Mouse (Mus musculus): Measurements from ENCODE around the gene Ints6. TPM values are rescaled to one million over a fixed set of nuclear protein-coding genes. Genes with fewer than 3 reads are reported as not detected.

The Ints6 gene
- polyA plus RNA-seq, 1 experiment = 7.2 TPM

DNA sequence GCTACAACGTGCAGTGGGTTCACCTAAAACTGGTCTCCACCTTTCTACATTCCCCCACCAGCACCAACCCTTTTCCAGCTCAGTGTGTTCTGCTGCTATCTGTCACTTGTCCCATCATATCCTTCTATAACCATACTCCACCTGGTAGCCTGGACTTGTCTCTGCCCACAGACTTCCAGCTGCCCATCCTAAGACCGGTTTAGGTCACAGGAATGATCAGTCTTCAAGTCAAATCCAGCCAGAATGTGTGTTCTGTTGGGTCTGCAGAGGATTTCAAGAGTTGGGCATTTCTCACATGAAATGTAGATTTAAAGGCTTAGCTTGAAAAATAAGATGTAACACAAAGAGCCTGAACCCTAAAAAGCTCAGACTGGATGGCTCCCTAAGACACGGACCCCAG, 87.3 kb downstream of the Ints6 start:
- H3K27me3 ChIP-seq (ENCODE audit: control insufficient read depth, insufficient read depth, insufficient read length) = no peaks in the 10 kb centered on the region
- TF ChIP-seq SRF (IDR thresholded peaks at IDR 0.05; ENCODE audit: control insufficient read depth, insufficient read length, low read depth) = no peak
- no peak for TF ChIP-seq REST (IDR thresholded peaks at IDR 0.05; ENCODE audit: insufficient read depth, insufficient read length)
- no peak for TF ChIP-seq TCF12 (IDR thresholded peaks at IDR 0.05; ENCODE audit: insufficient read depth, poor library complexity, severe bottlenecking)
- no peak for TF ChIP-seq USF1 (IDR thresholded peaks at IDR 0.05; ENCODE audit: low read depth)
- TF ChIP-seq POLR2A (IDR thresholded peaks at IDR 0.05; ENCODE audit: insufficient read length, low read depth) = no peak
- no peak for TF ChIP-seq MYOD1 (IDR thresholded peaks at IDR 0.05; ENCODE audit: control insufficient read depth in 1 of 3, insufficient read length in 2 of 3, low read depth in 2 of 3)
- TF ChIP-seq MYOG (IDR thresholded peaks at IDR 0.05; ENCODE audit: control insufficient read depth in 1 of 3, insufficient read depth in 1 of 3, insufficient read length in 2 of 3, low read depth in 2 of 3) = no peak
- TF ChIP-seq CEBPB (IDR thresholded peaks at IDR 0.05; ENCODE audit: insufficient read depth, poor library complexity, severe bottlenecking) = no peak
- TF ChIP-seq E2F4 (IDR thresholded peaks at IDR 0.05; ENCODE audit: insufficient read depth) = no peak
- TF ChIP-seq POLR2AphosphoS2 (IDR thresholded peaks at IDR 0.05; ENCODE audit: insufficient read length, low read depth) = no peak
- TF ChIP-seq MAX (IDR thresholded peaks at IDR 0.05; ENCODE audit: low read depth) = no peak
- H3K4me3 ChIP-seq = no peak overlapping the region
- H3K79me2 ChIP-seq (ENCODE audit: control insufficient read depth, insufficient read depth) = no peaks in the 10 kb centered on the region
- no peaks in the 10 kb centered on the region for H3K36me3 ChIP-seq (ENCODE audit: control insufficient read depth, insufficient read depth)
- H3K4me2 ChIP-seq (ENCODE audit: low read depth) = no peak overlapping the region
- H3ac ChIP-seq (ENCODE audit: control insufficient read depth, insufficient read length) = no peak overlapping the region

DNA sequence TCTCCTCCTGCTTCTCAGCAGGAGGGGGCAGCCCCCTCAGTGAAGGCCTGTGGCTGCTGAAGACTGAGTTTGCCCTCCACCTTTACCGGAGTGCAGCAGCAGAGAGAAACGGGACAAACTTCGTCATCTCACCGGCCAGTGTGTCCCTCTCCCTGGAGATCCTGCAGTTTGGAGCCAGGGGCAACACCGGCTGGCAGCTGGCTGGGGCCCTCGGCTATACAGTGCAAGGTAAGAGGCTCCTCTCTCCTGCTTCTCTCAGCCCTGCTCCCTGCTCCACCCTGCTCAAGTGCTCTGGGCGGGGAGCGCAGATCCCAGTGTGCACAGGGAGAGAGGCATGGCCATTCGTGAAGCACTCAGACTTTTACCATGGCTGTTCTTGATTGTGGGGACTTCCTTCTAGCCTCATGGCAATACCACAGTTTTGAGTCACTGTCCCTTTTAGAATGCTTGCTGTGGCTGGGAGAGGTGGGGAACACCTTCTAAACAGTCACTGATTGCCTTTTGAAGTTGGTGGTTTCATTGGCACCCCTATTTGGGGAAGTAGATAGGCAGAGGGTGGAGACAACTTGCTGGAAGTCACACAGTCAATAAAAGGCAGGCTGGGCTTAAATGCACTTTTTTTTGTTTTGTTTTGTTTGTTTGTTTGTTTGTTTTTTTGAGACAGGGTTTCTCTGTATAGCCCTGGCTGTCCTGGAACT, 95.8 kb downstream of the Ints6 start:
- Histone ChIP-seq H3ac (ENCODE audit: control insufficient read depth, insufficient read length) (no peak overlapping the region), H3K79me2 (ENCODE audit: control insufficient read depth, insufficient read depth) (no peaks in the 10 kb centered on the region), H3K4me2 (ENCODE audit: low read depth) (no peak overlapping the region), H3K4me3 (no peak overlapping the region), H3K27me3 (ENCODE audit: control insufficient read depth, insufficient read depth, insufficient read length) (no peaks in the 10 kb centered on the region), H3K36me3 (ENCODE audit: control insufficient read depth, insufficient read depth) (no peaks in the 10 kb centered on the region)
- TF ChIP-seq POLR2AphosphoS2 (IDR thresholded peaks at IDR 0.05; ENCODE audit: insufficient read length, low read depth) = no peak
- TF ChIP-seq REST (IDR thresholded peaks at IDR 0.05; ENCODE audit: insufficient read depth, insufficient read length) = no peak
- TF ChIP-seq E2F4 (IDR thresholded peaks at IDR 0.05; ENCODE audit: insufficient read depth) = no peak
- no peak for TF ChIP-seq TCF3 (IDR thresholded peaks at IDR 0.05; ENCODE audit: insufficient read length, low read depth)
- TF ChIP-seq USF1 (IDR thresholded peaks at IDR 0.05; ENCODE audit: low read depth) = no peak
- TF ChIP-seq TCF12 (IDR thresholded peaks at IDR 0.05; ENCODE audit: insufficient read depth, poor library complexity, severe bottlenecking) = no peak
- no peak for TF ChIP-seq SRF (IDR thresholded peaks at IDR 0.05; ENCODE audit: control insufficient read depth, insufficient read length, low read depth)
- TF ChIP-seq MAX (IDR thresholded peaks at IDR 0.05; ENCODE audit: low read depth) = no peak
- no peak for TF ChIP-seq CEBPB (IDR thresholded peaks at IDR 0.05; ENCODE audit: insufficient read depth, poor library complexity, severe bottlenecking)

DNA sequence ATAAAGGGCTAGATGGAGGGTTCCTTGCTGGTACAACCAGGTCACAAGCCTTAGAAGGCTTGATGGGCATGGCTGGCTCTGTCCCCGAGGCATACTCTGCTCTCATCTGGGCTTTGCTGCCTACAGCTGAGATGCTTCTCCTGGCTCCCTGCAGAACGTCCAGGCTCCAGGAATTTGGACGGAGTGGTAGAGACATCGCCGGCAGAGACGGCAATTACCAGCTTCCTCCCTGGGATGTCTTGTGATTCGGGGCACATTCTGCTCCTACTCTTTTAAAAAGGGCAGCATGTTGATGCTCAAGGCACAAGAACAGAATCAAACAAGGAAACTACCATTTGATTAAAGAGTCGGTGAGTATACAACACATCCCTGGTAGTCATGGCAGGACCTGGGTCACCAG, 97.6 kb downstream of the Ints6 start, which contains the start of gene Serpine3:
Gene Serpine3 (plus strand): TSS at position 301 of the 400 bp plus-strand sequence.
- Histone ChIP-seq H3K79me2 (ENCODE audit: control insufficient read depth, insufficient read depth) (no peaks in the 10 kb centered on the region), H3K4me2 (ENCODE audit: low read depth) (no peak within 1 kb of the TSS)
- TF ChIP-seq MYOD1 (IDR thresholded peaks at IDR 0.05; ENCODE audit: control insufficient read depth in 1 of 3, insufficient read length in 2 of 3, low read depth in 2 of 3) = no peak
- no peak for TF ChIP-seq CEBPB (IDR thresholded peaks at IDR 0.05; ENCODE audit: insufficient read depth, poor library complexity, severe bottlenecking)
- no peak for TF ChIP-seq SRF (IDR thresholded peaks at IDR 0.05; ENCODE audit: control insufficient read depth, insufficient read length, low read depth)
- TF ChIP-seq E2F4 (IDR thresholded peaks at IDR 0.05; ENCODE audit: insufficient read depth) = no peak
- no peak for TF ChIP-seq MYOG (IDR thresholded peaks at IDR 0.05; ENCODE audit: control insufficient read depth in 1 of 3, insufficient read depth in 1 of 3, insufficient read length in 2 of 3, low read depth in 2 of 3)
- no peak for TF ChIP-seq MAX (IDR thresholded peaks at IDR 0.05; ENCODE audit: low read depth)
- TF ChIP-seq POLR2AphosphoS2 (IDR thresholded peaks at IDR 0.05; ENCODE audit: insufficient read length, low read depth) = no peak
- TF ChIP-seq TCF3 (IDR thresholded peaks at IDR 0.05; ENCODE audit: insufficient read length, low read depth) = no peak
- no peak for TF ChIP-seq REST (IDR thresholded peaks at IDR 0.05; ENCODE audit: insufficient read depth, insufficient read length)
- TF ChIP-seq TCF12 (IDR thresholded peaks at IDR 0.05; ENCODE audit: insufficient read depth, poor library complexity, severe bottlenecking) = no peak
- no peak for TF ChIP-seq USF1 (IDR thresholded peaks at IDR 0.05; ENCODE audit: low read depth)
- no peak for TF ChIP-seq POLR2A (IDR thresholded peaks at IDR 0.05; ENCODE audit: insufficient read length, low read depth)

DNA sequence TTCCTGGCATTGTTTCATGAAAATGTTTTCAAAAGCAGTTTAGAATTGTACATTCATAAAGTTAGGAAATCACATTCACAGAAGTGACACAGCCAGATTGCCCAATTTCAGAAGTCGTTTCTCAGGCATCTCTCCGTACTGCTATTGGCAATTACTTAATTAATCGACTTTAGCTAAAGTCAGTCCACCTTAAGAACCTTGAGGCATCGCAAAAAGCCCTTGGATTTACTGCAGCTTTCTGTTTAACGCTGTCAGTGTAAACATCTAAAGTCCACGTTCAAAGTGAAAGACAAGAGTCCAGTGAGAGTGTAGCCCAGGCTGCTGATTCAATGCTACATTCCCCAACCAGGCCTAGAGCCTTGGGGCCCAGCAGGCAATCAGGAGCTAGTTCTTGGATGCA, 98.6 kb downstream of the Ints6 start:
- Histone ChIP-seq H3ac (ENCODE audit: control insufficient read depth, insufficient read length) (no peak overlapping the region), H3K79me2 (ENCODE audit: control insufficient read depth, insufficient read depth) (no peaks in the 10 kb centered on the region), H3K36me3 (ENCODE audit: control insufficient read depth, insufficient read depth) (no peaks in the 10 kb centered on the region), H3K27me3 (ENCODE audit: control insufficient read depth, insufficient read depth, insufficient read length) (no peaks in the 10 kb centered on the region), H3K4me3 (no peak overlapping the region), H3K4me2 (ENCODE audit: low read depth) (no peak overlapping the region)
- no peak for TF ChIP-seq TCF12 (IDR thresholded peaks at IDR 0.05; ENCODE audit: insufficient read depth, poor library complexity, severe bottlenecking)
- TF ChIP-seq POLR2A (IDR thresholded peaks at IDR 0.05; ENCODE audit: insufficient read length, low read depth) = no peak
- TF ChIP-seq USF1 (IDR thresholded peaks at IDR 0.05; ENCODE audit: low read depth) = no peak

More for the DNA sequence above, 97.6 kb downstream of the Ints6 start, which contains the start of gene Serpine3:
- H3K4me3 ChIP-seq = no peak within 1 kb of the TSS
- no peak within 1 kb of the TSS for H3ac ChIP-seq (ENCODE audit: control insufficient read depth, insufficient read length)
- H3K27me3 ChIP-seq (ENCODE audit: control insufficient read depth, insufficient read depth, insufficient read length) = no peaks in the 10 kb centered on the region
- H3K36me3 ChIP-seq (ENCODE audit: control insufficient read depth, insufficient read depth) = no peaks in the 10 kb centered on the region

DNA sequence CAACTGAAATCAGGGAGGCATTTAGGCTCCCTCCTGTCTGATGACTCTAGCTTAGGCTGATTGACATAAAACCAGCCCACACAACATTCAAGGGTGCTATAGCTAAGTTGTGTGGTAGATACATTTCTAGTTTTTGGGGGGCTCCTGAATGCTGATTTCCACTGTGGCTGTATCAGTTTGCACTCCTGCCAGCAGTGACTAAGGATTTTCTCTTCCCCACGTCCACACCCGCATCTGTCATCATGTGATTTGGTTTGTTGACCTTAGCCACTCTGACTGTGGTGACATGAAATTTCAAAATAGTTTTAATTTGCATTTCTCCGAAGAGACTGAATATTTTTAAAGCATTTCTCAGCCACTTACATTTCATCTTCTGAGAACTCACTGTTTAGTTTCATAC, 103.5 kb downstream of the Ints6 start:
- Histone ChIP-seq H3K36me3 (ENCODE audit: control insufficient read depth, insufficient read depth) (no peaks in the 10 kb centered on the region), H3K4me3 (no peak overlapping the region), H3K27me3 (ENCODE audit: control insufficient read depth, insufficient read depth, insufficient read length) (no peaks in the 10 kb centered on the region), H3K4me2 (ENCODE audit: low read depth) (no peak overlapping the region), H3K79me2 (ENCODE audit: control insufficient read depth, insufficient read depth) (no peaks in the 10 kb centered on the region), H3ac (ENCODE audit: control insufficient read depth, insufficient read length) (no peak overlapping the region)
- TF ChIP-seq CEBPB (IDR thresholded peaks at IDR 0.05; ENCODE audit: insufficient read depth, poor library complexity, severe bottlenecking) = no peak
- TF ChIP-seq E2F4 (IDR thresholded peaks at IDR 0.05; ENCODE audit: insufficient read depth) = no peak
- TF ChIP-seq REST (IDR thresholded peaks at IDR 0.05; ENCODE audit: insufficient read depth, insufficient read length) = no peak
- no peak for TF ChIP-seq SRF (IDR thresholded peaks at IDR 0.05; ENCODE audit: control insufficient read depth, insufficient read length, low read depth)
- TF ChIP-seq MAX (IDR thresholded peaks at IDR 0.05; ENCODE audit: low read depth) = no peak
- no peak for TF ChIP-seq TCF12 (IDR thresholded peaks at IDR 0.05; ENCODE audit: insufficient read depth, poor library complexity, severe bottlenecking)
- no peak for TF ChIP-seq POLR2AphosphoS2 (IDR thresholded peaks at IDR 0.05; ENCODE audit: insufficient read length, low read depth)
- TF ChIP-seq MYOG (IDR thresholded peaks at IDR 0.05; ENCODE audit: control insufficient read depth in 1 of 3, insufficient read depth in 1 of 3, insufficient read length in 2 of 3, low read depth in 2 of 3) = no peak
- no peak for TF ChIP-seq USF1 (IDR thresholded peaks at IDR 0.05; ENCODE audit: low read depth)
- no peak for TF ChIP-seq TCF3 (IDR thresholded peaks at IDR 0.05; ENCODE audit: insufficient read length, low read depth)
- TF ChIP-seq MYOD1 (IDR thresholded peaks at IDR 0.05; ENCODE audit: control insufficient read depth in 1 of 3, insufficient read length in 2 of 3, low read depth in 2 of 3) = no peak
- no peak for TF ChIP-seq POLR2A (IDR thresholded peaks at IDR 0.05; ENCODE audit: insufficient read length, low read depth)
